Mouse (Mus musculus): ENCODE results near the gene Gm49388. TPM values are rescaled to one million over a fixed set of nuclear protein-coding genes. Genes with fewer than 3 reads are reported as not detected.
A peak's percentile ranks its signal among the peaks of the same experiment; 100 is the strongest.

The Gm49388 gene
- polyA plus RNA-seq, 1 experiment, result not detected

GRCm38 (mm10) chr7:127768346-127768996 is 16.9 kb upstream of the Gm49388 start:
- WGBS, result 63% methylated on average over 13 of the region's 13 CpGs
- peak; percentile 16 for DNase-seq
- TF ChIP-seq POLR2A (IDR thresholded peaks at IDR 0.05; ENCODE audit: low read depth, low read length), result no peak
- peak; percentile 25; the same call in 1 of the 2 replicates for TF ChIP-seq CTCF (conservative IDR thresholded peaks at IDR 0.05; ENCODE audit: insufficient read depth, insufficient read length, low read depth, low read length)
- Histone ChIP-seq H3K4me1 (ENCODE audit: control insufficient read depth, insufficient read depth, low read length) (peaks cover 6% of the 10 kb centered on the region; the same call in 1 of the 2 replicates), H3K4me3 (ENCODE audit: insufficient read depth, low read depth, low read length) (no peak overlapping the region), H3K27me3 (replicated peaks; ENCODE audit: control insufficient read depth, insufficient read depth, low read length) (no peaks in the 10 kb centered on the region), H3K27ac (ENCODE audit: insufficient read depth, low read depth, low read length) (no peak overlapping the region), H3K36me3 (ENCODE audit: control insufficient read depth, insufficient read depth, low read length) (no peaks in the 10 kb centered on the region)

- Histone ChIP-seq H3K4me3 (ENCODE audit: insufficient read depth, low read depth, low read length) (peak overlapping the region; percentile 95), H3K36me3 (ENCODE audit: control insufficient read depth, insufficient read depth, low read length) (no peaks in the 10 kb centered on the region), H3K4me1 (ENCODE audit: control insufficient read depth, insufficient read depth, low read length) (peaks cover 6% of the 10 kb centered on the region; the same call in 1 of the 2 replicates), H3K27ac (ENCODE audit: insufficient read depth, low read depth, low read length) (peak overlapping the region; percentile 83), H3K27me3 (replicated peaks; ENCODE audit: control insufficient read depth, insufficient read depth, low read length) (no peaks in the 10 kb centered on the region)
- peak; percentile 99 for DNase-seq
- TF ChIP-seq CTCF (conservative IDR thresholded peaks at IDR 0.05; ENCODE audit: insufficient read depth, insufficient read length, low read depth, low read length) (no peak), POLR2A (IDR thresholded peaks at IDR 0.05; ENCODE audit: low read depth, low read length) (no peak)
- 1% methylated on average over 16 of the region's 16 CpGs for WGBS
These were observed 16.3 kb upstream of the Gm49388 start for GRCm38 (mm10) chr7:127768997-127769593.

- peak; percentile 94 for DNase-seq
- H3K36me3 ChIP-seq (ENCODE audit: control insufficient read depth, insufficient read depth, low read length), result no peaks in the 10 kb centered on the region
- peak within 1 kb of the TSS; percentile 95 for H3K4me3 ChIP-seq (ENCODE audit: insufficient read depth, low read depth, low read length)
- TF ChIP-seq CTCF (conservative IDR thresholded peaks at IDR 0.05; ENCODE audit: insufficient read depth, insufficient read length, low read depth, low read length) (no peak), POLR2A (IDR thresholded peaks at IDR 0.05; ENCODE audit: low read depth, low read length) (peak; percentile 87)
- H3K4me1 ChIP-seq (ENCODE audit: control insufficient read depth, insufficient read depth, low read length), result peaks cover 6% of the 10 kb centered on the region; the same call in 1 of the 2 replicates
- H3K27ac ChIP-seq (ENCODE audit: insufficient read depth, low read depth, low read length), result peak within 1 kb of the TSS; percentile 83
- 1% methylated on average over 24 of the region's 24 CpGs for WGBS
- no peaks in the 10 kb centered on the region for H3K27me3 ChIP-seq (replicated peaks; ENCODE audit: control insufficient read depth, insufficient read depth, low read length)
These were observed 15.8 kb upstream of the Gm49388 start, which contains the start of gene Orai3 for GRCm38 (mm10) chr7:127769651-127770038. TSS of gene Orai3 (plus strand) at chr7:127769815.

- Histone ChIP-seq H3K27ac (ENCODE audit: insufficient read depth, low read depth, low read length) (peak overlapping the region; percentile 83), H3K4me1 (ENCODE audit: control insufficient read depth, insufficient read depth, low read length) (peaks cover 6% of the 10 kb centered on the region; the same call in 1 of the 2 replicates), H3K36me3 (ENCODE audit: control insufficient read depth, insufficient read depth, low read length) (no peaks in the 10 kb centered on the region), H3K27me3 (replicated peaks; ENCODE audit: control insufficient read depth, insufficient read depth, low read length) (no peaks in the 10 kb centered on the region), H3K4me3 (ENCODE audit: insufficient read depth, low read depth, low read length) (peak overlapping the region; percentile 95)
- DNase-seq, result peak; percentile 19
- WGBS, result 3% methylated on average over 27 of the region's 27 CpGs
- TF ChIP-seq CTCF (conservative IDR thresholded peaks at IDR 0.05; ENCODE audit: insufficient read depth, insufficient read length, low read depth, low read length) (no peak), POLR2A (IDR thresholded peaks at IDR 0.05; ENCODE audit: low read depth, low read length) (no peak)
These were observed 15.1 kb upstream of the Gm49388 start for GRCm38 (mm10) chr7:127770039-127770905.

- Histone ChIP-seq H3K27me3 (replicated peaks; ENCODE audit: control insufficient read depth, insufficient read depth, low read length) (no peaks in the 10 kb centered on the region), H3K36me3 (ENCODE audit: control insufficient read depth, insufficient read depth, low read length) (no peaks in the 10 kb centered on the region), H3K27ac (ENCODE audit: insufficient read depth, low read depth, low read length) (no peak overlapping the region), H3K4me3 (ENCODE audit: insufficient read depth, low read depth, low read length) (no peak overlapping the region), H3K4me1 (ENCODE audit: control insufficient read depth, insufficient read depth, low read length) (peaks cover 6% of the 10 kb centered on the region; the same call in 1 of the 2 replicates)
- TF ChIP-seq CTCF (conservative IDR thresholded peaks at IDR 0.05; ENCODE audit: insufficient read depth, insufficient read length, low read depth, low read length) (no peak), POLR2A (IDR thresholded peaks at IDR 0.05; ENCODE audit: low read depth, low read length) (no peak)
- WGBS, result 69% methylated on average over 5 of the region's 5 CpGs
- DNase-seq, result no peak
These were observed 14.1 kb upstream of the Gm49388 start for GRCm38 (mm10) chr7:127771262-127771661.

- DNase-seq, result no peak
- Histone ChIP-seq H3K4me3 (ENCODE audit: insufficient read depth, low read depth, low read length) (no peak overlapping the region), H3K27ac (ENCODE audit: insufficient read depth, low read depth, low read length) (no peak overlapping the region), H3K36me3 (ENCODE audit: control insufficient read depth, insufficient read depth, low read length) (no peaks in the 10 kb centered on the region), H3K4me1 (ENCODE audit: control insufficient read depth, insufficient read depth, low read length) (peaks cover 6% of the 10 kb centered on the region; the same call in 1 of the 2 replicates), H3K27me3 (replicated peaks; ENCODE audit: control insufficient read depth, insufficient read depth, low read length) (no peaks in the 10 kb centered on the region)
- WGBS, result 42% methylated on average over 3 of the region's 3 CpGs
- TF ChIP-seq CTCF (conservative IDR thresholded peaks at IDR 0.05; ENCODE audit: insufficient read depth, insufficient read length, low read depth, low read length), result no peak
- TF ChIP-seq POLR2A (IDR thresholded peaks at IDR 0.05; ENCODE audit: low read depth, low read length), result no peak
These were observed 13.3 kb upstream of the Gm49388 start for GRCm38 (mm10) chr7:127772080-127772479.
